Mouse (Mus musculus) liver, adult 2 months (tissue): ENCODE measurements around the gene Fam171b.

Experiments
- CTCF ChIP-seq: fragments of 200-500 bp; IDR thresholded peaks from 2 replicates; pipeline ENCODE4 v1.5.1; 2011; ENCODE audit warnings: low read depth, low read length, control low read depth
- POLR2A ChIP-seq: fragments of 200-500 bp; IDR thresholded peaks from 2 replicates; pipeline ENCODE4 v1.6.1; 2011; ENCODE audit warnings: low read length, control low read depth; ENCODE audit not compliant: insufficient read depth; ENCODE audit errors: extremely low read depth

- TF ChIP-seq POLR2A, result no peak
- peak; percentile 30; the same call in 1 of the 2 replicates for TF ChIP-seq CTCF
Observed at GRCm38 (mm10) chr2:83812483-83813272, at the start of gene Fam171b.
